Mouse (Mus musculus): Measurements from ENCODE around the gene Iqgap2. TPM values are rescaled to one million over a fixed set of nuclear protein-coding genes. Genes with fewer than 3 reads are reported as not detected.

Iqgap2 gene
- polyA plus RNA-seq, 1 experiment from 2014 or later: 9.8 TPM

GRCm38 (mm10) chr13:95742881-95743466 lies 148.7 kb downstream of the Iqgap2 start:
- DNase-seq: peak; percentile 83
- no peaks in the 10 kb centered on the region for H3K9me3 ChIP-seq (ENCODE audit: low read depth, low read length)
- H3K4me3 ChIP-seq (ENCODE audit: low read depth, low read length): no peak overlapping the region
- H3K27ac ChIP-seq (ENCODE audit: low read depth): peak overlapping the region; percentile 48; the same call in 1 of the 2 replicates
- TF ChIP-seq CTCF (IDR thresholded peaks at IDR 0.05; ENCODE audit: low read depth): no peak
- 33% methylated on average over 9 of the region's 9 CpGs for WGBS
- H3K4me1 ChIP-seq (ENCODE audit: insufficient read depth): peaks cover 31% of the 10 kb centered on the region
- H3K36me3 ChIP-seq (ENCODE audit: insufficient read depth): no peaks in the 10 kb centered on the region
- H3K4me2 ChIP-seq: no peak overlapping the region
- ATAC-seq (ENCODE audit: insufficient read depth): peak; percentile 69
- no peak overlapping the region for H3K9ac ChIP-seq
- H3K27me3 ChIP-seq (ENCODE audit: insufficient read depth, low read length): no peaks in the 10 kb centered on the region

- no peaks in the 10 kb centered on the region for H3K9me3 ChIP-seq (ENCODE audit: low read depth, low read length)
- 77% methylated on average over 11 of the region's 11 CpGs for WGBS
- DNase-seq: no peak
- TF ChIP-seq CTCF (IDR thresholded peaks at IDR 0.05; ENCODE audit: low read depth): no peak
- no peak overlapping the region for H3K4me2 ChIP-seq
- H3K36me3 ChIP-seq (ENCODE audit: insufficient read depth): no peaks in the 10 kb centered on the region
- no peak overlapping the region for H3K9ac ChIP-seq
- peaks cover 28% of the 10 kb centered on the region for H3K4me1 ChIP-seq (ENCODE audit: insufficient read depth)
- H3K27ac ChIP-seq (ENCODE audit: low read depth): 0 out of 2 replicates have a peak overlapping the region, but pooled peaks have one; percentile 48
- no peaks in the 10 kb centered on the region for H3K27me3 ChIP-seq (ENCODE audit: insufficient read depth, low read length)
- H3K4me3 ChIP-seq (ENCODE audit: low read depth, low read length): no peak overlapping the region
- no peak for ATAC-seq (ENCODE audit: insufficient read depth)
These were observed 149.7 kb downstream of the Iqgap2 start for GRCm38 (mm10) chr13:95741813-95742689.

- H3K27ac ChIP-seq (ENCODE audit: low read depth): no peak overlapping the region
- no peak overlapping the region for H3K4me2 ChIP-seq
- no peak overlapping the region for H3K9ac ChIP-seq
- no peaks in the 10 kb centered on the region for H3K36me3 ChIP-seq (ENCODE audit: insufficient read depth)
- peaks cover 15% of the 10 kb centered on the region for H3K4me1 ChIP-seq (ENCODE audit: insufficient read depth)
- H3K9me3 ChIP-seq (ENCODE audit: low read depth, low read length): no peaks in the 10 kb centered on the region
- TF ChIP-seq CTCF (IDR thresholded peaks at IDR 0.05; ENCODE audit: low read depth): peak; percentile 61
- H3K4me3 ChIP-seq (ENCODE audit: low read depth, low read length): no peak overlapping the region
- H3K27me3 ChIP-seq (ENCODE audit: insufficient read depth, low read length): no peaks in the 10 kb centered on the region
- 59% methylated on average over 5 of the region's 5 CpGs for WGBS
- ATAC-seq (ENCODE audit: insufficient read depth) (no peak), DNase-seq (peak; percentile 67)
These were observed 152.1 kb downstream of the Iqgap2 start for GRCm38 (mm10) chr13:95739651-95740050.

GRCm38 (mm10) chr13:95730491-95730890 lies 161.2 kb downstream of the Iqgap2 start:
- H3K27me3 ChIP-seq (ENCODE audit: insufficient read depth, low read length): no peaks in the 10 kb centered on the region
- H3K4me2 ChIP-seq: no peak overlapping the region
- ATAC-seq (ENCODE audit: insufficient read depth) (no peak), DNase-seq (no peak)
- TF ChIP-seq CTCF (IDR thresholded peaks at IDR 0.05; ENCODE audit: low read depth): no peak
- WGBS: 89% methylated on average over 4 of the region's 4 CpGs
- H3K9me3 ChIP-seq (ENCODE audit: low read depth, low read length): no peaks in the 10 kb centered on the region
- H3K4me3 ChIP-seq (ENCODE audit: low read depth, low read length): no peak overlapping the region
- no peaks in the 10 kb centered on the region for H3K4me1 ChIP-seq (ENCODE audit: insufficient read depth)
- no peak overlapping the region for H3K9ac ChIP-seq
- H3K27ac ChIP-seq (ENCODE audit: low read depth): no peak overlapping the region
- no peaks in the 10 kb centered on the region; the same call in 1 of the 2 replicates for H3K36me3 ChIP-seq (ENCODE audit: insufficient read depth)

GRCm38 (mm10) chr13:95719320-95720232 lies 172.1 kb downstream of the Iqgap2 start:
- no peaks in the 10 kb centered on the region for H3K4me1 ChIP-seq (ENCODE audit: insufficient read depth)
- no peaks in the 10 kb centered on the region for H3K9me3 ChIP-seq (ENCODE audit: low read depth, low read length)
- 0 out of 2 replicates have a peak overlapping the region, but pooled peaks have one; percentile 14 for H3K4me3 ChIP-seq (ENCODE audit: low read depth, low read length)
- peak; percentile 92 for DNase-seq
- H3K4me2 ChIP-seq: peak overlapping the region; percentile 49
- 47% methylated on average over 14 of the region's 14 CpGs for WGBS
- peak; percentile 91 for ATAC-seq (ENCODE audit: insufficient read depth)
- H3K27me3 ChIP-seq (ENCODE audit: insufficient read depth, low read length): no peaks in the 10 kb centered on the region
- no peak overlapping the region for H3K9ac ChIP-seq
- peak; percentile 91 for TF ChIP-seq CTCF (IDR thresholded peaks at IDR 0.05; ENCODE audit: low read depth)
- H3K36me3 ChIP-seq (ENCODE audit: insufficient read depth): no peaks in the 10 kb centered on the region
- no peak overlapping the region for H3K27ac ChIP-seq (ENCODE audit: low read depth)

GRCm38 (mm10) chr13:95715356-95715755 lies 176.4 kb downstream of the Iqgap2 start:
- WGBS: 57% methylated on average over 4 of the region's 4 CpGs
- Histone ChIP-seq H3K4me2 (no peak overlapping the region), H3K27ac (ENCODE audit: low read depth) (no peak overlapping the region), H3K27me3 (ENCODE audit: insufficient read depth, low read length) (no peaks in the 10 kb centered on the region), H3K9ac (no peak overlapping the region), H3K36me3 (ENCODE audit: insufficient read depth) (no peaks in the 10 kb centered on the region), H3K9me3 (ENCODE audit: low read depth, low read length) (no peaks in the 10 kb centered on the region), H3K4me1 (ENCODE audit: insufficient read depth) (no peaks in the 10 kb centered on the region), H3K4me3 (ENCODE audit: low read depth, low read length) (no peak overlapping the region)
- no peak for TF ChIP-seq CTCF (IDR thresholded peaks at IDR 0.05; ENCODE audit: low read depth)
- ATAC-seq (ENCODE audit: insufficient read depth) (no peak), DNase-seq (no peak)

All from lung, embryonic 14.5 days (tissue).